Mouse (Mus musculus) thymus, postnatal 36 days (tissue): ENCODE measurements around the gene Tbce.
"Not testable (repeated sequence)": the region's sequence is repeated elsewhere in the genome, so short reads cannot be mapped to it uniquely, and the experiment has no call there.

Experiments used
- DNase-seq, 2 experiments: peaks; one replicate each; pipeline ENCODE4 v3.0.0; 2022; ENCODE audit warnings: mixed read lengths in 2 of 2

Tbce gene

GRCm38 (mm10) chr13:14033309-14034072 is 5.9 kb downstream of the Tbce start:
- no peak for DNase-seq

DNA sequence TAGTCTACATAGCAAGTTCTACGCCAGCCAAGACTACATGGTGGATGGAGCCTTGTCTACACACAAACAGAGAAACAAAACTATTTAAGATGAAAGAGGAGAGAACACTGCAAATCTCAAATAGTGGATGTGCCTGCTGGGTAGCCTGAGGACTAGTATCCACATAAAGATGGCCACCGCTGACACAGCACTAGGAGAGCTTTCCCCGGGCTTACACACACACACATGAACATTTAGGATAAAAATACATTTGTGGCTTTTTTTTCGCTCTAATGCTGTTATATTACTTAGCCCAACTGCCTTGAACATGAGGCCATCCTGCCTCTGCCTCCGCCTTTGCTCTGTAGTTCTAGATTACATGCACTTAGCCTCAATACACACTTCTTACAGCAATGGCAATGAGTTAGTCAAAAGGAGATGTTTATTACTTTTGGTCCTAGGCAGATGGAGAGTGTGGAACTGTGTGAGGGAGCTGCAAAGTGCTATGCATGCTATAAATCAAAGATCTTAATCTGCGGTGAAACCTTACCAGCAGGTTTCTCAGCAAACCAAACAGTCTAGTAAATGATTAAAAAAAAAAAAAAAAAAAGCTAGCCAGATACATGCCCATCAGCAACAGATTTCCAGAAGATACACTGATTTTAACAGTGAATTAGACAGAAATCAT is 13.2 kb downstream of the Tbce start:
- DNase-seq, result no peak

- DNase-seq, result no peak
Observed at GRCm38 (mm10) chr13:14025554-14025953, 13.9 kb downstream of the Tbce start.

DNA sequence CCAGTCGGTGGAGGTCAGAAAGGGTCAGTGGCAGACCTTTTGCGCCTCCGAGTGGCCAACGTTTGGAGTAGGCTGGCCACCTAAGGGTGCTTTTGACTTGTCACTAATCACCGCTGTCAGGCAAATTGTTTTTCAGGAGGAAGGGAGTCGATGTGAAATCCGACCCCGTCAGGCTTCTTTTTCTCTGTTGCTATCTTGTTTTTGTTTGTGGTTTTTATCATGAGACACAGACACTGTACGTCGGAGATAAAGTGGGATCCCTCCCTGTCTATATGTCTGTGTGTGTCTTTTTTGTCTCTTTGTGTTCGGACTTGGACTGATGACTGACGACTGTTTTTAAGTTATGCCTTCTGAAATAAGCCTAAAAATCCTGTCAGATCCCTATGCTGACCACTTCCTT is 18.0 kb downstream of the Tbce start:
- DNase-seq, result not testable (repeated sequence)

DNA sequence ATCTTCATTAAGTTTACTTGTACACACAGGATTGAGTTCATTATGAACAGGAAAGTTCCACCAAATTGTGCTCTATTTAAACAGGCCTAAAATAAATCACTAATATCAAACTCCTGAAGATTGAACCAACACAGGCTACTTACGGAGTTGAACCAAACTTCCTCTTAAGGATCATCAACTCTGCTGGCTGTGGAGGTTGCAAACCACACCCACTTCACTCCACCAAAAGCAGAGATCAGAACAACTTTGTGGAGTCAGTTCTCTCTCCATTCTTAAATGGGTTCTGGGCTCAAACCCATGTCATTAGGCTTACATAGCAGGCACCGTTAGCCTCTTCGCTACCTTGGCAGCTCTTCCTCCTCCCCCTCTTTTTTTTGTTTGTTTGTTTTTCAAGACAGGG is 20.6 kb downstream of the Tbce start:
- no peak for DNase-seq

DNA sequence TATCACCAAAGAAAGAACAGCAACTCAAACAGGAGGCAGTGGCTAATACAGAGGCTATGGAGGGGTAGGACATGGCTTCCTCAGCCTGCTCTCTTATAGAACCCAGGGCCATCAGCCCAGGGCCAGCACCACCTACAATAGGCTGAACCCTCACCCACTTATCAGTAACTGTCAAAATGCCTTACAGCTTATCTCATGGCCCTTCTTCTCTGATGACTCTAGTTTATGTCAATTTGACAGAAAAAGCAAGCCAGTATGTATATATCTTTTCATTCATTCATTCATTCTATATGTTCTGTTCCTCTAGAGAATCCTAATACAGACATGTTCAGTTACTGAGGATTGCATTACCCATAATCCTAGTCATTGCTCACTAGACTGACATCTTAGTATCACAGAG is 21.2 kb downstream of the Tbce start:
- no peak for DNase-seq

DNA sequence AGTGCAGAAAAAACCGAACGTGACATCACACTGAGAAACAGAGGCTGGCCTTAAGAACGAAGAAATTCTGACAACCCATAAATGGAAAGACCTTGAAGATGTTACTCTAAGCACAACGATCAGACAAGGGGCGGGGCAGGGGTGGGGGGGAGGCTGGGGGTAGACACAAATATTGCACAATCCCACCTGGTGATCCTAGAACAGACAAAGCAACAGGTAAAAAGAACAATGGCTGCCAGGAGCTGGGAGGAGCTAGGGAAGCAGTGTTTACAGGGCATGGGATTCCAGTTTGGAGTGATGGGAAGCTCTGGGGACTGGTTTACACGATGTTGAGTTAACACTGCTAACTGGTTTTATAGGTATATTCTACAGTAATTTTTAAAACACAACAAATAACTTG is 23.8 kb downstream of the Tbce start:
- no peak for DNase-seq

GRCm38 (mm10) chr13:14014540-14014939 is 24.9 kb downstream of the Tbce start:
- DNase-seq, result no peak

GRCm38 (mm10) chr13:14014001-14014400 is 25.4 kb downstream of the Tbce start:
- DNase-seq, result no peak

DNA sequence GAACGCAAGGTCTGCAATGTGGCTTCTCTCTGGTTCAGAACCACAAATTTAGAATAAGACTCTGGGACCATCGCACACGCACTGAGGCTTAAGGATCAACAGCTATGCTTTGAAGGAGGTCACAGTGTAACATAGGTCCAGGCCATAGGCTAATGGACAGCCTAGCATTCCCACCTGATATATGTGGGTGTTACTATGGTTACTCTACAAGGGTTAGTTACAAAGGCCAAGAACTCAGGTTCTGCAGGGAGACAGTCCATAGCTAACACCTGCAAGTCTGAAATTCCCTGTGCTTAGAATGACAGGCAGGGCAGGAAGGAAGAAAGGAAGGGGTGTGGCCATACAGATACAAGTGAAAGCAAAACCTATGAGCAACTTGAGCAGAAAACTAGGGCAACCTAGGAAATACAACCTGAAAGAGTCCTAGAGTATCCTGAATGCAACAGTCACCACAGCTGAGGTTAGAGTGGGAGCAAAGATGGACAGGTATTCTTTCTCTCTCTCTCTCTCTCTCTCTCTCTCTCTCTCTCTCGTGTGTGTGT is 27.9 kb downstream of the Tbce start:
- DNase-seq, result no peak

GRCm38 (mm10) chr13:14006056-14006455 is 33.4 kb downstream of the Tbce start:
- no peak for DNase-seq

DNA sequence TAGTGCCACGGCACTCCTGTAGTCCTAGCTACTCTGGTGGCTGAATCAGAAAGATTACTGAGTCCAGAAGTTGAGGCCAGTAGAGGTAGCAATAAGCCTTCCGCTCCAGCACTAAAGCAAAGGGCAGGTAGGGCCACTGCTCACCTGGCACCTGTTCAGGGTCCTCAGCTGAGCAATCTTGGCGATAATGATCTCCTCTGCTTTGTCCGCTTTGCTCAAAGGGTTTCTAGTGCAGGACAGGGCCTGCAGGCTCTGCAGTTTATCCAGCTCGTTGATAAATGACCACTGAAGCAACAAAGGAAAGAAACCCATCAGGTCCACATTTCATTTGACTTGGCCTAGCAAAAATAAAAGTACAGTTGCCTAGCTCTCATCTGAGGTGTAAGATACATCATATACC is 34.4 kb downstream of the Tbce start:
- no peak for DNase-seq

DNA sequence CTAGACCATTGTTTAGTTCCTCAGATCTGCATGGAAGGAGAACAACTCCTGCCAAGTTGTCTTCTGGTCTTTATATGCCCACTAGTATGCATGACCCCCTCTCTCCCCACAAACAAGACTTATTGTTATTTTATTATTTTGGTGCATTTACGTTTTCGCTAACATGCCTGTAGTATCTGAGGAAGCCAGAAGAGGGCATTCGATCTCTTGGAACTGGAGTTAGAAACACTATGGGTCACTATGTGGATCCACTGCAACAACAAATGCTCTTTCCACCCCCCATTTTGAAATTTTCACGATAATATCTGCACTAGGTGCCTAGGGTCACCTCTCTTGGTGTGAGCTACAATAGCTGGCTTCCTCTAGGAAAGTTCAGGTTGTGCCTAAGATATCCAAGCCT is 35.4 kb downstream of the Tbce start:
- DNase-seq, result no peak

GRCm38 (mm10) chr13:14002706-14003105 is 36.7 kb downstream of the Tbce start:
- no peak for DNase-seq

GRCm38 (mm10) chr13:13997476-13997875 is 42.0 kb downstream of the Tbce start:
- DNase-seq, result no peak

- no peak for DNase-seq
Observed at GRCm38 (mm10) chr13:13995046-13995445, 44.4 kb downstream of the Tbce start.

DNA sequence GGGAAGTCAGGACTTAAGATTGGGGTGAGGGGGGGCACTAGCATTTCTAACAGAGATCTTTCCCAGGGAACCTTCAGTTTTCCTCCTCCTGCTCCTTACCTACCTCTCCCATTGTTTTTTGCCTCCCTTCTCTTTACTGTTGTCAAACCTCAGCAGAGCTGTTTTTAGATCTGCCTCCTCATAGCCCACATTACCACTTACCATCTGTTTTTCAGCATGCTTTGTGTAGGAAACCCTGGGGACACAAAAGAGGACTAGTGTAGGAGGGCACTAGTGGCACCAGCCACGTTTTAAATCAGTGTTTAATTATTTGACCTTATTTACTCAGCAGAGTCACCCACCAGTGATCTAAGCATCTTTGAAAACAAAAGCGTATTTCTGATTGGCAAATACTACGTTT is 46.4 kb downstream of the Tbce start:
- no peak for DNase-seq

DNA sequence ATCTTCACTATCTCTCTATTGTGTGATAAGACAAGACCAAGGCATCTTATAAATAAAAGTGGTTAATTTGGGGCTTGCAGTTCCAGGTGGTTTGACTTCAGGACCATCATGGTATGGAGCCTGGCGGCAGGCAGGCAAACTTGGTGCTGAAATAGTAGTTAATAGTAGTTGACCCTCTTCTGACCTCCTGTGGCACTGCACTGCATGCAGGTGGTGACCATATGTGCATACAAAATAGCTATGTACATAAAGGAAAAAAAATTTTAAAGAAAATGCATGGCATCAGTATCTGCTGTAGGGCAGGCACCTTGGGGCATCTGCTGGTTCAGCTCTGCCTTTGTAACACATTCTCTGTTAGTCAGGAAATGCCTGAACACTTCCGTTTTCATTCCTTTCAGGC is 49.0 kb downstream of the Tbce start:
- no peak for DNase-seq

- no peak for DNase-seq
Observed at GRCm38 (mm10) chr13:13989135-13989534, 50.3 kb downstream of the Tbce start.

DNA sequence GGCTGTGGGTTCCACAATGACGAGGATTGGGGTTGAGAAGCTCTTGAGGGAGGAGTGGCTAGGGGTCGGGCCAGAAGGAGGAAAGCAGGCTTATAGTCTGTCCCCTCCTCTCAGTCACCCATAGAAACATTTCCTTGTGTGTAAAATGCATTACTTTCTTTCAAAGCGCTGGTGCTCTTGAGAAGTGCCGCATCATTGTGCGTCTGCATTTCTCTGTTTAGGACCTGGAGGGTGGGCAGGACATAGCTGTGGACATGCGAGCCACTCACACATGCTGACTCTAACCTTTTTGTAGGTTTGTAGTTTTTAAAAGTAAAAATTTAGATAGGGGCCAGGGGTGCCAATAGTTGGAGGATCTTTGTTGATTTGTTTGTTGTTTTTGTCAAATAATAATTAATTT is 55.9 kb downstream of the Tbce start:
- DNase-seq, result no peak

DNA sequence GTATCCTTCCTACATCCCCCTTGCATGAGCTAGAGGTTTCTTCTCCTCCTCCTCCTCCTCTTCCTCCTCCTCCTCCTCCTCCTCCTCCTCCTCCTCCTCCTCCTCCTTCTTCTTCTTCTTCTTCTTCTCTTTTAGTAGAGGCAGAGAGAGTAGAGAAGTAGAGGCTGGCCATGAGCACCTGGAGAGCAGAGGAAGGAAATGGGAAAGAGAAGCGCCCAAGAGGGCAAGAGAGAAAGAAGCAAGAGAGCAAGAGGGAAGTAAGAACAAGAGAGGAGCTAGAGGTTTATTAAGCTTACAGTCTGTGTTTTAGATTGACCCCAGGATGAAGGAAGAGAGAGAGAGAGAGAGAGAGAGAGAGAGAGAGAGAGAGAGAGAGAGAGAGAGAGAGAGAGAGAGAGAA is 57.6 kb downstream of the Tbce start:
- not testable (repeated sequence) for DNase-seq

DNA sequence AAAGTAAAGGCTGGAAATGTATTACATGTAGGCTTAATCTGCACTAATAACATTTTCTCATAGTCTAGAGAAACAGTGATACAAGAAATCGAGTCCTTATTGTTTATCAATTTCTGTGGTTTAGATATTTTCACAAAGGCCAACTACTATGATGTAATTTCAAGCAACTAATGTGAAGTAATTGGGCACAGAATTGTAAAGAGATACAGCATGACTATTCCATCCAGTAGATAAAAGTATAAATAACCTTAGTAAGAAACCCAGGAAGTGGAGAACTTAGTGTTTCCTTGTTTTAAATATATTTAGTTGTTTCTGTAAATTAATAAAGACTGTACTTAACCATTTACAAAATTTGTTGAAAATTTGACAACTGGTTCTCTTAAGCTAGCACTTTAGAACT is 69.6 kb downstream of the Tbce start:
- no peak for DNase-seq

DNA sequence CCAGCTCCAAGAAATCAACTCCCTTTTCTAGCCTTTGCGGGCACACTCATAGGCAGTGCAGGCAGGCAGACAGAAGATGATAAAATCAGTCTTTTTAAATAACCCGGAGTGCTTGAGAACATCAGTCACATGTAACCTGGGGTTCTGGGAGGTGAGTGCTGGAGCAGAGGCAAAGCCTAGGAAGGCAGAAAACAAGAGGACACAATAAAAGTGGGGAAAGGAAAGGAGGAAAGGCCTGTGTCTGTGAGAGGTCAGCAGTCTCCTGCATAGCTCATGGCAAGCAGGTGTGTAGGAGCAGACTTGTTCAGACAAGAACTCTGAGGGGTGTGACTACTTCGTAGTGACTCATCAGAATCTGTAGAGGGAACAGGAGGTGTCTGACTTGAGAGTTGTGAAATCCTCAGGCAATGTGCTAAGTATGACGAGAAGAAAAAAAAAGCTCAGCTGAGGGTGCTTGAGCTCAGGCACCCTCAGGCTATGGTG is 70.8 kb downstream of the Tbce start:
- no peak for DNase-seq

DNA sequence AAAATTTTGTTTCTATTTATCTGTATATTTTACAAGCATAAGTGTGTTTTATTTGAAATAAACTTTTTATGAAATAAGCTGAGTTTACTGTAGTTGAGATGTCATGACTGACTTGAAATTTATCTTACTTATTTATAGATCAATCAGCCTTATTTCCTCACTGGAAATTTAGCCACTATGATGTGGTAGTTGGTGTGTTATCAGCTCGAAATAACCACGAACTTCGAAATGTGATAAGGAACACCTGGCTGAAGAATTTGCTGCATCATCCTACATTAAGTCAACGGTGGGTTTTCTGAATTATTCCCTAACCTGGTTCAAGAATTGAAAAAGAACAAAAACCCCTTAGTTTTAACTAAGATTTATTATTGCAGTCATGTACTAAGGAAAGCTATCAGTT is 73.3 kb downstream of the Tbce start:
- DNase-seq, result no peak
